Mouse (Mus musculus): ENCODE data around the gene H2al1a.
"Not testable (repeated sequence)": the region's sequence is repeated elsewhere in the genome, so short reads cannot be mapped to it uniquely, and the experiment has no call there.

H2al1a gene

DNA sequence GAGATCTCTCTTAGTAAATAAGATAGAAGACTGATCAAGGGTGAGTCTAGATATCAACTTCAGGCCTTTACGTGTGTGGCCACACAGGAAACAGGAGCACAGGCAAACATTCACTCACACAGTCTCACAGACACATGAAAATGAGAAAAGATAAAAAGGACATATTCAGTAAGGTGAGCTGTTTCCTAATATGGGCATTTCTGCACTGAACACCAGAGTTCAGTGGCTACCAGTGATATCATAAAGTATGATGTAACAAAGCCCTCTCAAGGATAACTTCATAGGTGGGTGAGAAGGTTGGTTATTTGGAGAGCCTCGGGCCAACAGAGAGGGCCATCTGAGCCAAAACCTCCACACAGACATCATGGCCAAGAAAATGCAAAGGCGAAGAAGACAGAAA, at the start of gene H2al1a:
Gene H2al1a (plus strand): TSS at position 301 of the 400 bp plus-strand sequence.
- not testable (repeated sequence) for ATAC-seq (ENCODE audit: insufficient number of reproducible peaks, low FRiP score, low TSS enrichment)

DNA sequence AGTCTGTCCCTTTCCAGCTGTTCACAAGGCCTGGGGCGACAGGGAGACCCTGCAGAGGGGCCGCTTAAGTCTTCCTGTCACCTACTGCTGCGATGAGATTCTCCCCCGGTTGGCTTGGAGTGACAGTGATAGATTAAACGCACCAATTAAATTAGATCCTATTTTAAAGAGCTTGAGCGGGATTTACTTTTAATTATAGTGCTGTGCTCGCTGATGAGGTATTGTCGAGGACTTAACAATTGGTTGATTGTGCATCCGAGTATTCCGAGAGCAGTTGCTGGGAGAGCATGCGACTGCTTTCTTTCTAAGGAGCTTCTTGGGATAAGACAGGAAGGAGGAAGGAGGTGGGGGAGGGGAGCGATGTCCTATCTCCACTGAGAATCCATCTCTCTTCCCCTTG, 48.9 kb upstream of the H2al1a start:
- no peak for ATAC-seq (ENCODE audit: insufficient number of reproducible peaks, low FRiP score, low TSS enrichment)

GRCm38 (mm10) chrX:11254062-11254461, 45.0 kb upstream of the H2al1a start:
- no peak for ATAC-seq (ENCODE audit: insufficient number of reproducible peaks, low FRiP score, low TSS enrichment)

DNA sequence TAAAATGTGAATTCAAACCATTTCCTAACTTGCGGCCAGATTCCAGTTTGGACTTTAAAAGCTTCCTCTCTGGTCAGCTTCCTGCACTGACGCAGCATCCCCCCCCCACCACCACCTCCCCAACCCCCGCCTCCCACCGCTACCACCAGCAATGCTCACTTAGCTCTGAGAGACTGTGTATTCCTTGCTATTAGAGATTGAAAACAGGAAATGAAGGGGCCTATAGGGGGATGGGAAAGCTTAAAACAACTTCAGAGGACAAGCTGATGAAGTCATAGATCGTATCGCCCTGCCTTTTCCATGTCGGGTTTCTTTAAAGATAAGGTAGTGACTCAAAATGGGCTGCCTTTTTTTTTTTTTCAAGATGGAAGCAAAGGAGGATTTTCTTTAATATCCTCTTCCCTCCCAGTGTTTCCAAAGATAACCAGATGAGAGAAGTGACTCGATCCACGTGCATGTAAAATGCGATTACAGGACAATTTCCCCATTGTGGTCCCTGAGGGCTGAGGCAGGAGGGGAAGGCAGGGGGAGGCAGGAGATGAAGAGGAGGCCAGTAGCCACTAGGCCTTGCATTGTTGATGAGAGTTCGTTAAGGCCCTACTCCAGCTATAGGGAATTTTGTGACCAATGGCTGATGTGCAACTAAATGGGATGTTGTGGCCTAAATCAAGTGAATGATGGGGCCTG, 44.4 kb upstream of the H2al1a start:
- ATAC-seq (ENCODE audit: insufficient number of reproducible peaks, low FRiP score, low TSS enrichment) = no peak

- ATAC-seq (ENCODE audit: insufficient number of reproducible peaks, low FRiP score, low TSS enrichment) = no peak
Measured at GRCm38 (mm10) chrX:11255564-11256360, 43.3 kb upstream of the H2al1a start.

DNA sequence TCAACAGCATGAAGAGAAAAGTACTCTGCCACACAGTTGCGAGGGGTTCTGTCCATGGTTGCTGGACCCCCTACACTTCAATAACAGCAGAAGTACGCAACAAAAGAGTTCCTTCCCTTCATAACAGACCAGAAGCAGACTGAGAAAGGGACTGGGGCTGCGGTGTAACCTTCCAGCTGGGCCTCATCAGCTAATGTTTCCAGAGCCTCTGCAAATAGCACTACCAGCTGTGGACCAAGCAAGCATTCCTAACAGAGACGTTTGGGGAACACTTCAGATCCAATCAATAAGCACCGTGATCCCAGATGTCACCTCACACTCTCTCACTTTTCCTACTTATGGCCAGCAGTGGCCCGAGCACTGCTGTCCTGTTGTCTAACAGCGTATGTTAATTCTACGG, 34.1 kb upstream of the H2al1a start:
- ATAC-seq (ENCODE audit: insufficient number of reproducible peaks, low FRiP score, low TSS enrichment) = no peak

DNA sequence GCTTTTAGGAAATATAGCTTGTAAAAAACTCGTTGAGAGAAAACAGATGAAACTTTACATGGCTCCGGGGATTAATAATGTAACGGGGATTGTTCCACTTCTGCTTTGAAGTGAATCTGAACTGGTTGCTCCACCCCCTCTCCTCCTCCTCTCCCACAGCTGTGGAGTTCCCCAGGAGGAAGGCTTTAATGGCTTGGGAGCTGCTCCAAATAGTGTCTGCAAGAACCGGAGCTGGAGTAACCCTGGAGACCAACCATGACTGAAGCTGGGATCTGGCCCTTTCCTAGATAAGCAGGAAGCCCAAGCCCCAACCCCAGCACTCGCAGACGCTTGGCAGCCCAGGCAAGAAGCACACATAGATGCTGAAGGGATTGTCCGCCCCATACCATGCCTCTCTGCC, 31.3 kb upstream of the H2al1a start:
- no peak for ATAC-seq (ENCODE audit: insufficient number of reproducible peaks, low FRiP score, low TSS enrichment)

DNA sequence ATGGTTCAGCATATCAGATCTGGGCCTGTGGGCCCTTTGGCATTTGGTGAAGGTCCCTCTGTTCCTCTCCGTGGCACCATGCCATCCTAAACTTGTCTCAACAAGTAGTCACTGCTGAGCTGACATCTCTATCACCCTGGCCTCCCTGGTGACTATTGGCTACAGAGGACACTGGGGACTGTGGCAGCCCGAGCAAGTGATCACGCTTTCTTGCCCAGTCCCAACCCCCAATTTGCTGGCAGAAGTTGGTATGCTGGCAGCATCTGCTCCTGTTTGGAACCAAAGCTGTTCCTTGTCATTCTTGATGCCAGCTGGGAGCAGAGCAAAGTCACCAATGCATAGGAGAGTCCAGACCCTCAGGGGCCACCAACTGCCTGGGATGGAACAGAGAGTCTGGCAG, 30.0 kb upstream of the H2al1a start:
- no peak for ATAC-seq (ENCODE audit: insufficient number of reproducible peaks, low FRiP score, low TSS enrichment)

- no peak for ATAC-seq (ENCODE audit: insufficient number of reproducible peaks, low FRiP score, low TSS enrichment)
Measured at GRCm38 (mm10) chrX:11273190-11273589, 25.9 kb upstream of the H2al1a start.

DNA sequence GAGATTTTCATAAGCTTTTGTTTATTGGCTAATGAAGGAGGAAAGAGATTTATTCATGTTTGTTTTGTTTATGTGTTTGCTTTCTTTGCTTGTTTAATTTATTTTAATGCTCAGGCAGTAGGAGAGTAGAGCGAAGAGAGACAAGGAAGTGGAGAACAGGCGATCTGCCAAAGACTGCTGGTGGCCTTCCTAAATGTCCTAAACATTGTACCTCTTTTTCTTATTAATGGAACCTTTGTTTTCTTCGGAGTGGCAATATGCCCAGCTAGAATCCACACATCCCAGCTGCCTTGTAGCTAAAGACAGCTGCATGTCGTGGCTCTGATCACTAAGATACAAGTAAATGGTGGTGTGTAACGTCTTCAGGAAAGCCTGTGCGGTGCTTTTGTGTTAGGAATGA, 22.0 kb upstream of the H2al1a start:
- no peak for ATAC-seq (ENCODE audit: insufficient number of reproducible peaks, low FRiP score, low TSS enrichment)

DNA sequence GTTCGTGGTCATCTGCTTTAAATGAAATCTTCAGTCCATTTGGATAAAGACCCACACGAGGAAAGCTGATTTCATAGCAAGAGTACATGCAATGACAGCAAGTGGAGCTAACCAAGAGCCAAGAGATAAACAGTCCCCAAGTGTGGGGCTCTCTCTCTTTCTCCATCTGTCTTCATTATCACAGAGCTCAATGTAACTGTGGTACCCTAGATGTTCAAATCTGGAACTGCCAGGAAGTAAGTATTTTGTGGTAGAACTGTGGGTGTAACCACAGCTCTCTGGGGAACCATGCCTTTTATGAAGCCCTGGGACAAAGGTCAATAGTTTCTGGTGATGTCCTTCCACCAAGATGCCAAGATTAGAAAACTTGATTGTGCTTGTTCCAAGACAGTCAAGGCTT, 18.3 kb upstream of the H2al1a start:
- ATAC-seq (ENCODE audit: insufficient number of reproducible peaks, low FRiP score, low TSS enrichment) = no peak

DNA sequence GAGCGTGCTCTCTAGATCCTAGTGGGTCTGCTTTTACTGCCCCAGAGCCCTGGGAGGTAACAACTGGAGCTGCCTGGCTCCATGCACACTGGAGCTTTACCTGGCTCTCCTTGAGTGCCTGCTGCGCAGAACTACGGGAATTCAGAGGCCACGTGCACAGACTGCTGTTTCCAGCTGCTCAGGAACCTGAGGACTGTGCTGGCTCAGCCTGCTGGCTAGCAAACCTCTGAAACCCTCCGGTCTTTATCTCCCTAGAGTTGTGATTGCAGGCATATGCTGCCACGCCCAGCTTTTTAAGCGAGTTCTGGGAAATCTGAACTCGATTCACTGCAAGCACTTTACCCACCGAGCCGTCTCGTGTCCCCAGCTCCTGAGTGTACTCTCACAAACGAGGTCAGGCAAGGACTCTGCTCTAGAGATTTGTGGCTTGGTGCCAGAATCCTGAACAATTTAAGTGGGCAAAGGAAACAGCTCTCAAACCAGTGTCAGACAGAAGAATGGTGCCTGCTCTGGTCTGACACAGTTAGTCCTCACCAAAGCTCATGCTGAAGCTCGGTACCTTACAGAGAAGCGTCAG, 10.7 kb upstream of the H2al1a start:
- no peak for ATAC-seq (ENCODE audit: insufficient number of reproducible peaks, low FRiP score, low TSS enrichment)

GRCm38 (mm10) chrX:11289244-11289643, 9.8 kb upstream of the H2al1a start:
- no peak for ATAC-seq (ENCODE audit: insufficient number of reproducible peaks, low FRiP score, low TSS enrichment)

GRCm38 (mm10) chrX:11302132-11302531, 3.1 kb downstream of the H2al1a start, which contains the start of gene H2al1b:
Gene H2al1b (plus strand): TSS chrX:11302432.
- not testable (repeated sequence) for ATAC-seq (ENCODE audit: insufficient number of reproducible peaks, low FRiP score, low TSS enrichment)

DNA sequence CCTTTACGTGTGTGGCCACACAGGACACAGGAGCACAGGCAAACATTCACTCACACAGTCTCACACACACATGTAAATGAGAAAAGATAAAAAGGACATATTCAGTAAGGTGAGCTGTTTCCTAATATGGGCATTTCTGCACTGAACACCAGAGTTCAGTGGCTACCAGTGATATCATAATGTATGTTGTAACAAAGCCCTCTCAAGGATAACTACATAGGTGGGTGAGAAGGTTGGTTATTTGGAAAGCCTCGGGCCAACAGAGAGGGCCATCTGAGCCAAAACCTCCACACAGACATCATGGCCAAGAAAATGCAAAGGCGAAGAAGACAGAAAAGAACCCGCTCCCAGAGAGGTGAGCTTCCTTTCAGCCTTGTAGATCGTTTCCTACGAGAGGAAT, 6.3 kb downstream of the H2al1a start, which contains the start of gene H2al1c:
Gene H2al1c (plus strand): TSS at position 301 of the 400 bp plus-strand sequence.
- not testable (repeated sequence) for ATAC-seq (ENCODE audit: insufficient number of reproducible peaks, low FRiP score, low TSS enrichment)

DNA sequence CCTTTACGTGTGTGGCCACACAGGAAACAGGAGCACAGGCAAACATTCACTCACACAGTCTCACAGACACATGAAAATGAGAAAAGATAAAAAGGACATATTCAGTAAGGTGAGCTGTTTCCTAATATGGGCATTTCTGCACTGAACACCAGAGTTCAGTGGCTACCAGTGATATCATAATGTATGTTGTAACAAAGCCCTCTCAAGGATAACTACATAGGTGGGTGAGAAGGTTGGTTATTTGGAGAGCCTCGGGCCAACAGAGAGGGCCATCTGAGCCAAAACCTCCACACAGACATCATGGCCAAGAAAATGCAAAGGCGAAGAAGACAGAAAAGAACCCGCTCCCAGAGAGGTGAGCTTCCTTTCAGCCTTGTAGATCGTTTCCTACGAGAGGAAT, 9.5 kb downstream of the H2al1a start, which contains the start of gene H2al1d:
Gene H2al1d (plus strand): TSS at position 301 of the 400 bp plus-strand sequence.
- ATAC-seq (ENCODE audit: insufficient number of reproducible peaks, low FRiP score, low TSS enrichment) = not testable (repeated sequence)

- not testable (repeated sequence) for ATAC-seq (ENCODE audit: insufficient number of reproducible peaks, low FRiP score, low TSS enrichment)
Measured at GRCm38 (mm10) chrX:11311634-11312033, 12.6 kb downstream of the H2al1a start, which contains the start of gene H2al1e. Gene H2al1e (plus strand): TSS chrX:11311934.

- ATAC-seq (ENCODE audit: insufficient number of reproducible peaks, low FRiP score, low TSS enrichment) = not testable (repeated sequence)
Measured at GRCm38 (mm10) chrX:11314858-11315257, 15.8 kb downstream of the H2al1a start, which contains the start of gene H2al1f. Gene H2al1f (plus strand): TSS chrX:11315158.

- ATAC-seq (ENCODE audit: insufficient number of reproducible peaks, low FRiP score, low TSS enrichment) = not testable (repeated sequence)
Measured at GRCm38 (mm10) chrX:11317956-11318355, 18.9 kb downstream of the H2al1a start, which contains the start of gene H2al1g. Gene H2al1g (plus strand): TSS chrX:11318256.

- not testable (repeated sequence) for ATAC-seq (ENCODE audit: insufficient number of reproducible peaks, low FRiP score, low TSS enrichment)
Measured at GRCm38 (mm10) chrX:11321192-11321591, 22.1 kb downstream of the H2al1a start, which contains the start of gene H2al1h. Gene H2al1h (plus strand): TSS chrX:11321492.

DNA sequence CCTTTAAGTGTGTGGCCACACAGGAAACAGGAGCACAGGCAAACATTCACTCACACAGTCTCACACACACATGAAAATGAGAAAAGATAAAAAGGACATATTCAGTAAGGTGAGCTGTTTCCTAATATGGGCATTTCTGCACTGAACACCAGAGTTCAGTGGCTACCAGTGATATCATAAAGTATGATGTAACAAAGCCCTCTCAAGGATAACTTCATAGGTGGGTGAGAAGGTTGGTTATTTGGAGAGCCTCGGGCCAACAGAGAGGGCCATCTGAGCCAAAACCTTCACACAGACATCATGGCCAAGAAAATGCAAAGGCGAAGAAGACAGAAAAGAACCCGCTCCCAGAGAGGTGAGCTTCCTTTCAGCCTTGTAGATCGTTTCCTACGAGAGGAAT, 25.3 kb downstream of the H2al1a start, which contains the start of gene H2al1i:
Gene H2al1i (plus strand): TSS at position 301 of the 400 bp plus-strand sequence.
- ATAC-seq (ENCODE audit: insufficient number of reproducible peaks, low FRiP score, low TSS enrichment) = not testable (repeated sequence)
